Mouse (Mus musculus) kidney, adult 11 months (tissue): ENCODE data around the gene Dhx38.

Source experiments
- DNase-seq: peaks from one replicate; pipeline ENCODE4 v3.0.0; 2022

The Dhx38 gene

GRCm38 (mm10) chr8:109565498-109566333 is at the start of gene Dhx38, which contains the start of gene Txnl4b:
Dhx38 (minus strand) TSS chr8:109565861.
Txnl4b (plus strand) TSS chr8:109565892.
- peak; percentile 99 for DNase-seq

- DNase-seq: no peak
Observed at GRCm38 (mm10) chr8:109614243-109615210, 48.9 kb upstream of the Dhx38 start, which contains the start of gene Pkd1l3. Pkd1l3 (plus strand) TSS chr8:109614517.

DNA sequence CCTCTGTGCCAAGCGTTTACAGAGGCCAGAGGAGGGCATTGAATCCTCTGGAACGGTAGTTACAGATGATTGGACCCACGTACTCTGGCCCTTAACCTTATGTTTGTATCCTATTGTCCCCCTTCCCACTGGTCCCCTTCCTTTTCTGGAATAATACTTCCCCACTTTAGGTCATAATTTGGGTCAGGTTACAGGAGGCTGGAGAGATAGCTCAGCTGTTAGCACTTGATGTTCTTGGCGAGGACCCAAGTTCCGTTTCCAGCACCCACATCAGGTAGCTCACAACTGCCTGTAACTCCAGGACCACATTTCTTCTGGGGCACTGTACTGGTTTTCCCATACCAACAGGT is 43.5 kb upstream of the Dhx38 start:
- peak; percentile 18 for DNase-seq

- DNase-seq: peak; percentile 96
Observed at GRCm38 (mm10) chr8:109608271-109609152, 42.9 kb upstream of the Dhx38 start, which contains the start of gene Dhodh. Dhodh (minus strand) TSS chr8:109608673.

DNA sequence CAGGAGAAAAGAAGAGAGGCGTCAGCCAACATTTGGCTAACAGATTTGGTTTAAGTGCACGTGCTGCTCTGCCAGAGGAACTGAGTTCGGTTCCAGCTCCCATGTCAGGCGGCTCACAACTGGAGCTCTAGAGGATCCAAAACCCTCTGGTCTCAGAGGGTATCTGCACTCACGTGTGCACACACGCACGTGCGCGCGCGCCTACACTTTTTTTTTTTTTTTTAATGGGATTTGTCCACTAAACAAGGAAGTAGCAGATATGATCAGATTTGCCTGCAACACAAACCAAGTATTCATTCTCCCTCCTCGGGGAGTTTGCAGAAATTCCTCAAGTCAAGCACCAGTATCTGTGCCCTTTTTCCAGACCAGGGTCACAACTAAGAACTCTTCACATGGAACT is 42.0 kb upstream of the Dhx38 start:
- DNase-seq: no peak

DNA sequence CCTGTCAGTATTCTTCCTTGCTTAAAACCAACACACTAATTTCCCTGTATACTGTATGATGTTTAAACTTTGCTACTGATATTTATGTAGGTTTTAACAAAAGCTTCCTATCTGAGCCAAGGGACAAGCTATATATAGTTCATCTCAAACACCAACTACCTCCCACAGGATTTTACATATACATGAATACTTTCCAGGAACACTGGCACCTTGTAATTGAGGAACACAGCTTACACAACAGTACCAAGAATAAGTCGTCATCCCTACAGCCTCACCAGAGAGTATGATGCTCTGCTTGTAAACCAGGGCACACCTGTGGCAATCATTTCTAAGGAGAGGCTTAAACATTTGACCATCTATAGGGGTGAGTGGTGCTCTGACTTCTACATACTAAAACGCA is 41.1 kb upstream of the Dhx38 start:
- no peak for DNase-seq

DNA sequence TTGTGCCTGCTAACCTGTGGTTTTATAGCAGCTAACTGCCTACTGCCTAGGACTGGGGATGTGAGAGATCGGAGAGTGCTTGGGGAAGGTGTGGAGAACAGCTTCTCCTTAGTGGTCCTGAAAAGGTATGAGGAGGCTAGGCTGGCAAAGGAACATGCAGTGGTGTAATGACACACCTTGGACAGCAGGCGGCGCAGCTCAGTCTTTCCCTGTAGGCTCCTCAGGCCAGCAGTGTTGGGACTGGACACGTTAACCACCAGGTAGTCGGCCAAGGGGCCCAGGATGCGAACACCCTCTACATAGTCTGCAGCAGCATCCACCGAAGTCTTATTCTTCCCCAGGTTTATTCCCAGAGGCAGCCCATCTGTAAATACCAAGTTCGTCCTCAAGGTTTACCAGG is 30.2 kb upstream of the Dhx38 start:
- peak; percentile 24 for DNase-seq

DNA sequence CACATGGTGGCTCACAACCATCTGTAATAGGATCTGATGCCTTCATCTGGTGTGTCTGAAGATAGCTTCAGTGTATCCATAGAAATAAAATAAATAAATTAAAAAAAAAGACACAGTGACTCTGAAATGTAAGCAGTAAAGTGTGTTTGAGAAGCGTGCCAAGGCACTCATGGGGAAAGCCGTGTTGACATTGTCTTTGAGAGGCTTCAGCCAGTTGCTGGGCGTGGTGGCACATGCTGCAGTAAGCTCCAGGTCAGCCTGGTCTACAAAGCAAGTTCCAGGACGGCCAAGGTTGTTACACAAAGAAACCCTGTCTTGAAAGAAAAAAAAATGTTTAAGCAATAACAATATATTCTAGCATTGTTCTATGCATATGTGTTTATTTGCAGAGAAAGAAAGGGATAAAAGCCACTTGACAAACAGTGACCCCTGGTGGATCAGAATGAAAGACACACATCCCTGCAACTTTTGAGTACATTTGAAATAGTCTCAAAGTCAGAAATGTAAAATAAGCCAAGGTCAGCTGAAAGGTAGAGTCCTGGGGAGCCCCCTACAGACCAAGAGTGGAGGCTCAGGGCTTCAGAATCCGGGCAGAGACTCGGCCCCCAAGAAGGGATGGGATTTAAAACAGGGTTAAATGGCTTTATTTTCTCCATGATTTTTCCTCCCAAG is 27.6 kb upstream of the Dhx38 start:
- DNase-seq: no peak

DNA sequence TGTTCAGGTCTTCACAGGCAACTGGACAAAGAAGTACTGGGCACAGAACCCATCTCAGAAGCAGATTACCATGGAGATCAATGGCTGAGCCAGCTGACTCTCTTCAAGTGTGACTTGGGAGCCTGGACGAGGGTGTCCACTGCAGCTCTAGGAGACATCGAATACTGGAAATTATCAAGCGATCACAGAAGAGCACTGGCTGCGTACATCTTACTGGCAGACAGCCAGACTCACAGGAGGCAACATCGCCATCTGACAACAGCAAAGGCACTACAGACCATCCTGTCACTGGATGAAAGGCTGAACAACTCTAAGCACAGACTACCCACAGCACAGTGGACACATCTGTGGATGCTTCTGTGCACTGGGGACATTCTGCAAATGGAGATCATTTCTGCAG is 26.5 kb upstream of the Dhx38 start:
- no peak for DNase-seq

- no peak for DNase-seq
Observed at GRCm38 (mm10) chr8:109591367-109591766, 25.7 kb upstream of the Dhx38 start.

GRCm38 (mm10) chr8:109590901-109591300 is 25.2 kb upstream of the Dhx38 start:
- no peak for DNase-seq

DNA sequence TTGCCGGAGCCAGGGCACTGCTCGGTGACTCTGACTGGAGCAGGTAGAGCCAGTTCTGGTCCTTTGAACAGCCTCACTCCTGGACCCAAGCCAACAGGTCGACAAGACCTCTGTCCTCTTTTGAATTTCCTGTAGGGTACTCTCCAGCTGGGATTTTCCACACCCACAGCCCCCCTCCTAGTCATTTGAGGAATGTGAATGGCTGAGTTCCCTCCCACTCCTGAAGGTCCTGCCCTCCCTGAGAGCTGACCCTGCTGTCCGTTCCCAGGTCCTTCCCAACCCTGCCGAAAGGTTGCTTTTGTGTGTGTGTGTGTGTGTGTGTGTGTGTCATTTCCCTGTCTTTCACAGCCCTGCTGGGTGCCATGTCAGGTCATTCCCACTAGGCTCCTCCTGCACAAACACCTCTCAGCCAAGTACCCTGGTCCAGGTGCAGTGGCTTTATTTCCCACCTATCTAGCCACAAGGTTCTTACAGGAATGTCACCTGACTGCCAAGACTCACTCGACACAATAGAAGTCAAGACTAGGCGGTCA is 21.4 kb upstream of the Dhx38 start:
- DNase-seq: peak; percentile 74

- DNase-seq: no peak
Observed at GRCm38 (mm10) chr8:109585652-109586051, 20.0 kb upstream of the Dhx38 start.

DNA sequence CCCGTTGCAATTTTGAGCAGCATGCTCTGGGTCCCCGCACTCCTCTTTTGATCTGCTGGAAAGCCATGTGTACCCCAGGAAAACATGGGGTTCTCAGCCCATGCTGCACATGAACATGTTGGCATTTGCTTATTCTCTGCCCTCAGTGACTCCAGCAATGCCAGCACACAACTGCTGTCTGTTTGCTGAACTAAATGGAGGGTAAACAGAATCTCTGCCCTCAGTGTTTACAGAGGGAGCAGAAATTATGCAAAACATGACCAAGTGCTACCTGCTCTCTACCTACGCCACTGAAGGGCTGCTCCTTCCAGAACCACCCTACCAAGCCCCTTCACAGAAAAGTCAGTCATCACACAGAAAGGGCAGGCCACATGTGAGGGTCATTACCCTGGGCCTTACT is 19.2 kb upstream of the Dhx38 start:
- no peak for DNase-seq

GRCm38 (mm10) chr8:109584293-109584692 is 18.6 kb upstream of the Dhx38 start:
- DNase-seq: no peak

DNA sequence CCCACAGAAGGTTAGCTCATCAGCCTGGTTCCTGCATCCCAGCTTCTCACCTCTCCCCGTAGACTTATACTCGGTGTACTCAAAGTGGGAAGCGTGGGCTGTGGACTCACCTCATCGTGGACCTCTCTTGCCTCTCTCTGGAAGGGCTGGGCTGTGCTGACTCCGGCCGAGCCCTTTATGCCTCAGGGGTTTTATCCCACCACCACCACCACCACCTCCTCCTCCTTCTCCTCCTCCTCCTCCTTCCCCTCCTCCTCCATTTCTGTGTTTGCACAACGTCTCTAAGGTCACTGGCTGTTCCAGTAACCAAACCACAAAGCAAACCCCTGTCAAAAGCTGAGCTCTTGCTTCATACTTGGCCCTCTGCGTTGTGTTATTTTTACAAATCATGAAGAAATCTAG is 13.2 kb upstream of the Dhx38 start, which contains the start of gene Hp:
TSS of gene Hp (minus strand) at position 273 of the 402 bp plus-strand sequence.
- DNase-seq: no peak

DNA sequence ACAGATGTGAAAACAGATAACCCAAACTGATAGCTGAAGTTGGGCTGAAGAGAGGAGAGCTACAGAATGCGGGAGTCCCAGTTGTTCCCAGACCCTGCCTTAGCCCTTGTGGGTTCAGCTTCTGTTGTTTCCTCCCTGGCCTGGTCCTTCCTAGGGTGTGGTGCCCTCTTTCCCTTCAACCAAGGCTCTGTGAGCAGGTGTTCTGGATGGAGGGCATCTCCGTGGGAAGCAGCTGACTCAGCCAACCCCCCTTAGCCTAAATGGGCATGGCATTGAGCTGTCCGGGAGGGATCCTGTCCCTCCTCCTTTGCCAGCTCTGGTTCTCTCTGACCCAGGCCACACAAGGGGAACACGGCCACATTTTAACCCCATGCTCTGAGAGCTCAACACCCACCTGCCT is 10.7 kb upstream of the Dhx38 start:
- no peak for DNase-seq

- DNase-seq: no peak
Observed at GRCm38 (mm10) chr8:109571139-109571538, 5.5 kb upstream of the Dhx38 start.

DNA sequence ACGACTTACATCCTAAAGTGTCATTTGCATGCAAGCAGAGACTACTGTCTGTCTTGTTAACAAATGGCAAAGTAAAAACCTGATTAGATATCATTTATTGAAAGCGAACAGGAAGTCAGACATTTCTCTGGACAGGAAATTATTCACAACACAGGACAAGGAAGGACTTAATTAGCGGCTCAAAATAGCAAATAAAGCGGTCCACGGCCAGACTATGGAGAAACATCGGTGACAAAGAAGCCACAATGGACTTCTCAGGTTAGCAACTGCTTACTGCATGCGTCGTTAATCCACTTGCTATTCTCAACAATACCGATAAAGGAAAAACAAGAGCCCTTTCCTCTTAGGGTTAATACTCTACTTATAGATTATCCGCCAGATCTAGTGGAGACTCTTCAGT is 895 bp downstream of the Dhx38 start:
- no peak for DNase-seq

- no peak for DNase-seq
Observed at GRCm38 (mm10) chr8:109563881-109564280, 1.8 kb downstream of the Dhx38 start.

DNA sequence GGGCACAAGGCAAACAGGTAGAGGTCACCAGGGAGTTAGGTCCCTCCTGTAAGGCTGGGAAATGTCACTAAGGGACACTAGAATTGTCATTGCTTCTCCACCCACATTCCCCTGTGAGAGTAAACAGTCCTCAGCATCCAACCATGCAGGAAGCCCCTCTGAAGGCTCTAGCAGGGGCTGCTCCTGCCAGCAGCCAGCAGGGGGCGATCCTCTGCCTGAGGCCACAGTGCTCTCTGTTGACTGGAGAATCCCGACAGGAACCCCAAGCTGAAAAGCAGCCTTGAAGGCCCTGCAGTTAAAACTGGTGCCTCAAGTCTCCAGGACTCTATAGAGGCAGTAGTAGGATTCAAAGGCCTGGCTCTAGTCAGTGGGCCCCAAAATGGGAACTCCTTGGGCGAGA is 14.0 kb downstream of the Dhx38 start:
- DNase-seq: no peak

GRCm38 (mm10) chr8:109544049-109544448 is 21.6 kb downstream of the Dhx38 start:
- DNase-seq: no peak
